Mouse (Mus musculus) megakaryocyte-erythroid progenitor cell, adult 5-6 weeks (primary cell): ENCODE measurements around the gene Zbtb9. TPM values are rescaled to one million over a fixed set of nuclear protein-coding genes. Genes with fewer than 3 reads are reported as not detected.
A peak's percentile ranks its signal among the peaks of the same experiment; 100 is the strongest.

Experiments used
- ATAC-seq: replicated peaks from 2 replicates; pipeline ENCODE4 v1.8.0; 2016; ENCODE audit warnings: mild to moderate bottlenecking, inconsistent platforms; ENCODE audit not compliant: severe bottlenecking, poor library complexity, low FRiP score, low TSS enrichment
- total RNA-seq, 2 experiments: library from RNA; stranded (forward) in 1 of 2; stranded (reverse) in 1 of 2; fragments of 200-1000, 215-1000 nt in 1 of 2; fragments of >200 nt in 1 of 2; fragmentation: Nextera tagmentation in 1 of 2; gene quantifications; 2 replicates each; pipeline ENCODE4 v1.2.3; 2014 to 2017

Gene Zbtb9
- total RNA-seq, 2 experiments from 2014 or later = 5.5 to 18.3 TPM

DNA sequence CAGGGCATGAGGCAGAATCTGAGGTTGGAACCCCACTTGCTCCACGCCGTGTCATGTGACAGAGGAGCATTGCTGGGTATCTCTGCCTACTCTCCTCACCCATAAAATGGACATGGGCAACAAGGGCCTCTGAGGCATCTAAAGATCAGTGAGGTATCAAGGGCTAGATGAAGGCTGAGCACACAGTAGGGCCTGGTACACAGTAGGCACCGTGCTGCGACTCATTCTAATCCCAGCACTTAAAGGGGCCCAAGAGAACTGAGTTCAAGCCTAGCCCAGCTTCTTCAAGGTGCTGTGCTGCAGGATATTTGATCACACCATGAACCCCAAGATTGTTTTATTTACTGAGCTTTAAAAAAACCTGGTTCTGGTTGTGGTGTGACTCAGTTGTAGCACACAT is 57.9 kb downstream of the Zbtb9 start:
- no peak for ATAC-seq

DNA sequence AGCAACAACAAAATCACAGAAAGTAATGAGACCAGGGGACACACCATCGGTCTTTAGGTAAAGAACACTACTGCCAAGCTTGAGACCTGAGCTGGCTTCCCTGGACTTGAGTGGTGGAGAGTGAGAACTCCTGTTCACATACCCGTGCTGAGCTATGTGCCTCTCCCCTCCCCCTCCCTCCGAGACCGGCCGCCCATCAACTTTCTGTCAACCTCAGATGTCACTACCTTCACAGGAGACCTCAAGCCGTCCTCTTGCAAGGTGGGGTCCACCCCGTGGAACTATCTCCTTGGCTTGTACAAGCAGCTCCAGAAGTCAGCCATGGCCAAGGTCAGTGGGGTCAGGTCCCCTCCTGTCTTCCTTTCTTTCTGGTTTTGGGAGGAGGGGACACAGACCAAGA is 59.4 kb downstream of the Zbtb9 start:
- no peak for ATAC-seq

DNA sequence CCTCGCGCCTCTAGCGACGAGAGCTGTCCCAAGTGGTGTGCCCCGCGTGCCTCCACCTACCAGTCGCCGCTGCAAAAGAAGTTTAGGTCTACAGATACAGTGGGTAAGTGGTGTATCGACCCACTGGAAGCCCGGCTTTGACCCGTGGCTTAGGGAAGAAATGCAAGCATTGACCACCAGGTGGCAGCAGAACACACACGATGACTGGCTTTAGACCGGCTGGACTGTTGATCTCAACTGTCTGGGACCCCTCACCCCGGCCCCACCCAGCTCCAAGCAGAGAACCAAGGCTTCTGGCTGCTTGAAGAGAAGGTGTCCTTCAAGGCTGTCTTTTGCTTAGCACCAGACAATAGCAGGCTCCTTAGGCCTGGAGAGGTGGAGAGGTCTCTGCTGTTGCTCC is 59.9 kb downstream of the Zbtb9 start:
- ATAC-seq = no peak

DNA sequence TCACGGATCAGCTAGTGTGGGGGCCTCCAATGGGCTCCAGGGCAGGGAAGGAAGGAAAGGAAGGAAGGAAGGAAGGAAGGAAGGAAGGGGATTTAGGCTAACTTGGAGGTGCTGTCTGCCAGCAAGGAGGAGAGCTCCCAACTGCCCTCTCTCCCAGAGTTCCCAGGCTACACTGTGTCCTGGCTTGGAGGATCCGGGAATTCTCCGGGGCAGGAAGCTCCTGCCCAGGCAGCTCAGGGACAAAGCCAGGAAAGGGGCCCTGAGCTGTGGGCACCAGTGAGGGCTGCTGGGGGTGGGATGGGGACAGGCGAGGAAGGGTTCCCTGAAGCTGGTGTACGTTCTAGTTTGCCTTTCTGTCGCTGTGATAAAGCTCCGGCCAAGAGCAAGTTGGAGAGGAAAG is 63.5 kb downstream of the Zbtb9 start:
- no peak for ATAC-seq

DNA sequence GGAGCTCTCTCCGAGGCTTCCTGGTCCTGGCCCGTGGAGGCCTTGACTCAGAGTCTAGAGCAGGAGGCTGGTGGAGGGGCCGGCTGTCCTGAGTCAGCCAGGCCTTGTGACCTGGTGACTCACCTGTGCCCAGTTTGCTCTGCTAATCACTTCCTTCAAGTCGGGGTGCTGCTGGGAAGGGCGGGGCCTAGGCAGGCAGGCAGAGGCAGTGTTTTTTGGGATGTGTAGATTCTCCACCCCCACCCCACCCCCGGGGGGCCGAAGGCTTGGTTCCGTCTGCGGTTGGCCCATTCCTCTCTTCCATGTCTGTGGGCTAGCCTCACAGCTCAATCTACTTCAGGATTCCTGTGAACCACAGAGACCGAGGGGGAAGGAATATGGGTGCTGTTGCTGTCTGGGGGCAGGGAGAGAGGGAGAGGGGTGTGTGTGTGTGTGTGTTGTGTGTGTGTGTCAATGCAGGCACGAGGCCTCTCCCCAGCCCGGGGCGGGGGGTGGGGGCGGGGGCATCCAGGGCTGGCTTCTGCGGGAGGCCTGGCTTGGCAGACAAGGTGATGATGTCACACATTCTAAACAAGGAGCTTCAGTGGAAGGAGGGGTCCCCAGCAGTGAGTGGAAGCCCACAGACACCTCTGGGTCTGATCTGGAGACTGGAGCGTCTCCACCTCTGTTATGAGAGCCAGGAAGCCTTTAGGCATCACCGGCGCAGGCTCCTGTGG is 65.5 kb downstream of the Zbtb9 start:
- no peak for ATAC-seq

DNA sequence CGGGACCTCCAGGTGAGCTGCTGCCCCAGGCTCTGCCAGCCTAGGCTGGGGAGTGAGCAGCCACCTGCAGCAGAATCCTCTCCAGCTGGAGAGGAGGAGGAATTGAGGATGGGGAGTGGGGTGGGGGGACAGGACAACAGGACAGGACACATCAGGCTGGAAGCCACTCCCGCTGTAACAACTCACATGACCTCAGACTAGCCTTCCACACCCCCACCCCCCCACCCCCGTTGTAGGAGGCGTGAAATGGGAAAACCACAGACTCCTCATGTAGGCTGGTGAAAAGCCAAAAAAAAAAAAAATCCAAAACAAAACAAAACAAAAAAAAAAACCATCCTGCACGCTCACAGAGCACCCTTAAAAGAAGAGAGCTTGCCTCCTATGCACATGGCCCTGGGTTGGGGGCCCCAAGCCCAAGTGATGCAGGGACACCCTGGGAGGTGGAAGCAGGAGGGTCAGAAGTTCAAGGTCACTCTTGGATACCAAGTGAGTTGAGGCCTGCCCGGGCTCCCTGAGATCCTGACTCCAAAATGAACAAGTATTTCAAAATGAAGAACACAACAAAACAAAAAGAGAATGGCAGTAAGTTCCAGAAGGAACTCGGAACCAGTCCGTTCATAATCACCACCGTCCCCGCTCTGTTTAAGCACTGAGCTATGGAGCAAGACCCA is 66.6 kb downstream of the Zbtb9 start:
- ATAC-seq = no peak

DNA sequence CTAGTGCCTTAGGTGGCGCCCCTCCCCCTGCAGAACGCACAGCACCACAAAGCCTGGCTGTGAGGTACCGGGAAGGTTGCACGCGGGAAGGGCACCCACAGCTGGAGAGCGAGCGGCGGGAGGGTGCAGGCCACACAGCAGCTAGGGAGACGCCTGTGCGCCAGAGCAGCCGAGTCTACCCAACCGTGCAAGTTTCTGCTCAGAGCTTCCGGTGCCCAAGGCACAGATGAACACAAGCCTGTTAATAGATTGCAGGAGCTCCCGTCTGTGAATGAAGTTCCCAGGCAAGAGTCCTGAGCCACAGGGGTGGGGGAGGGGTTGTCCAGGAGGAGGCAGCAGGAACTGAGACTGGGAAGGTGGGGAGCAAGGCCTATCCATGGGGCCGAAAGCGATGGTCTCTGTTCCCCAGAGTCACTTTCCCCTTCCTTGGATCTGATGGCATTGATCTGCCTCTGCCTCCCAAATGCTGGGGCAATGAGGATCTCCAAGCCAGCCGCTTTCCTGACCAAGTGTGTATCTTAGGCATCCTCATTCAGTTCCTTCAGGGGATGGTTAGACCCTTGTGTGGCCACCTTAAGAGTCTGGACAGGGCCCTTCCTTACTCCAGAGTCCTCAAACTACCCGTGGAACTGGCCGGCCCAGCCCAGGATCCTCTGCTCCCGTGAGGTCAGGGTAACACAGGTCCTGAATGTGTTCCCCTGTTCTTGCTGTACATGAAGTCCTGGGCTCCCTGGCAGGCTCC is 67.5 kb downstream of the Zbtb9 start:
- ATAC-seq = no peak

DNA sequence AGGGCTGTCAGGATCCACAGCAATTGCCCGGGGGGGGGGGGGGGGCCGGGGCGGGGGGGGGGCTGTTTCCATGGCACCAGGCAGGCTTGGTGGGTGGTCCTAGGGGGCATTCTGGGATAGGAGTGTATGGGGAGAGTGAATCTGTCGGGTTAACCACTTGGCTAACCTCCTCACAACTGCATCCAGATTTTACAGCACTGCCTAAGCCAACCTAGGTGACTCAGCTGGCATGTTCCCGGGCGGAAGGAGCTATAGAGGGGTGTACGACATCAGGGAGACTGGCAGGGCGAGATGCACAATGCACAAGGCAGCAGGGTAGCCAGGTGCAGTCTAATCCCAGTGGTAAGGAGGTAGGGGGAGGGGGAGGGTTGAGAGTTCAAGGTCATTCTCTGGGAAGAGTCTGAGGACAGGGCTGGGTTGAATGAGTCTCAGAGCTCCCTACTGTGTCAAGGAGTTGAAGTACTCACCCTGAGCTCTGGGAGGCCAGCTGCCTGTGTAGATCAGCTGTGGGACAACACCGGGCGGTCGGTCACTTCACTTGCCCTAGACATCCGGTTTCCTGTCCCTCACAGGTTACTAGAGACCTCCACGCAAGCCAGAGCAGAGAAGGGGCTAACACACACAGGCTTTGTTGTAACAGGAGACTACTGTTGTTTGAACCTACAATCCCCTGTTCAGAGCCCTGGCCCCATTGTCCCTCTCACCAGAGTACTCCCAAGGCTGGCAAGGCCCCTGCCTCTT is 68.2 kb downstream of the Zbtb9 start:
- ATAC-seq = no peak

DNA sequence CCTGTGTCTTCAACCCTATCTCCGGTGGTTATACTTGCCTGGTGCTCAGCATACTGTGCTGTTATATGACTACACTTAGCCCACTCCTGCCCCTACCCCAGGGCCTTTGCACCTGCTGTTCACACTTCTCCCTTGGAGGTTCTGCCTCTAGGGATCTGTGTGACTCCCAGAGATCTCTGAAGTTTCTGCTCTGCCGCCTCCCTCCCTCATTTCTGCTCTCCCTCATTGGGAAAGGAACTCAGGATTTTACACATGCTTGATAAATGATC is 68.8 kb downstream of the Zbtb9 start:
- no peak for ATAC-seq

DNA sequence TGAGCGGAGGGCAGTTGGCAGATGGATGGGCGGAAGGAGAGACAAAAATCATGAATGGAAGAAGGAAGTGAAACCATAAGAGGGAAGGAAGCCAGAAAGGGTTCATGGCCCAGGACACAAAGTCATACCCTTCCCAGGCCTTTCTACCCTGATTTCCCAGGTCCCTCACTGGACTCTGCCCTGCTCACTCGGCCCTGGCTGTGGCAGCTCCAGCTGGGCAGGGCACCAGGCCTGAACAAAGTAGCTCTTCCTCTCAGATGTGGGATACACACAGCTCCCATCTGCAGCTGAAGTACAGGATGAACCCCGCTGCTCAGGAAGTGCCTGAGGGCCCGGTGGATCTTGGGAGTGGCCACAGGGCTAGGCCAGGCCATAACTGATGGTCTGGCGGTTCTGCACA is 69.9 kb downstream of the Zbtb9 start:
- ATAC-seq = no peak

DNA sequence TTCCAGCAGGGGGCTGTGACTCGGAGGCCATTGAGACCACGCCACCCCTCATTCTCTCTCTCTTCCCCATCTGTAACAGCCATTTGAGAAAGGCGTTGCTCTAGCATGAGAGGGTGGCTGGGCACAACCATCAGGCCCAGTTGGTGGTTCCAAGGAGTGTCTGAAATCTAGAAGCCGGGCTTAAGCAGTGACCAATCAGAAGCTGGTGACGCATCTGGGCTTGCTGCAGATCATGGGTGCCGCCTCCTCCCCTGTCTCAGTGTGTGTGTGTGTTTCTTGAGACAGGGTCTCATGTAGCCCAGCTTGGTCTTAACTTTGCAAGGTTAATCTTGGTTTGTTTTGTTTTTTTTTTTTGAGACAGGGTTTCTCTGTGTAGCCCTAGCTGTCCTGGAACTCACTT is 72.2 kb downstream of the Zbtb9 start:
- no peak for ATAC-seq

DNA sequence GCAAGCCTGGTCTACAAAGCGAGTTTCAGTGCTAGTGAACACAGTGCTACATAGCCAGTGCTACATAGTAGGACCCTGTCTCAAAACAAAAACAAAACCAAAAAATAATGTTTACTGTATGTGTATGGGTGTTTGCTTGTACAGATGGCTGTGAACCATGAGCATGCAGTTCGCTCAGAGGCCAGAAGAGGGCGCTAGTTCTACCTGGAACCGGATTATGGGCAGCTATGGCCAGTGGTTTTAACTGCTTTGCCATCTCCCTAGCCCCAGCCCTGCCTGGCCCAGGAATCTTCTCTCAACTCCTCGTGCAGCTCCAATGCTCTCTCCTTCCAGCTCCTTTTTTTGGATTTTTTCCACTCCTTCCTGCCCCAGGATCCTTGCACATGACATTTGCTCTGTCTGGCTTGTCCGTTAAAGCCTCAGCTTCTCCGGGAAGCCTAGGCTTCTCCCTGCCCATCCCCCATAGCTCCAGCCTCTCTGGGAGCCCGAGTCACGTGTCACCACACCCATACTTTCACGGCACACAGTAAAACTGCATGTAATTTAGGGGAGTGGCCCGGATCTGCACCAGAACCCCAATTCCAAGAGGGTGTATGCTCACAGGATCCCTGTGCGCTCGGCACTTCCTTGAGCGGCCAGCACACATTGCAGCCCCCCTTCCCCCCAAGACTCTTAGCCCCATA is 74.9 kb downstream of the Zbtb9 start:
- no peak for ATAC-seq

DNA sequence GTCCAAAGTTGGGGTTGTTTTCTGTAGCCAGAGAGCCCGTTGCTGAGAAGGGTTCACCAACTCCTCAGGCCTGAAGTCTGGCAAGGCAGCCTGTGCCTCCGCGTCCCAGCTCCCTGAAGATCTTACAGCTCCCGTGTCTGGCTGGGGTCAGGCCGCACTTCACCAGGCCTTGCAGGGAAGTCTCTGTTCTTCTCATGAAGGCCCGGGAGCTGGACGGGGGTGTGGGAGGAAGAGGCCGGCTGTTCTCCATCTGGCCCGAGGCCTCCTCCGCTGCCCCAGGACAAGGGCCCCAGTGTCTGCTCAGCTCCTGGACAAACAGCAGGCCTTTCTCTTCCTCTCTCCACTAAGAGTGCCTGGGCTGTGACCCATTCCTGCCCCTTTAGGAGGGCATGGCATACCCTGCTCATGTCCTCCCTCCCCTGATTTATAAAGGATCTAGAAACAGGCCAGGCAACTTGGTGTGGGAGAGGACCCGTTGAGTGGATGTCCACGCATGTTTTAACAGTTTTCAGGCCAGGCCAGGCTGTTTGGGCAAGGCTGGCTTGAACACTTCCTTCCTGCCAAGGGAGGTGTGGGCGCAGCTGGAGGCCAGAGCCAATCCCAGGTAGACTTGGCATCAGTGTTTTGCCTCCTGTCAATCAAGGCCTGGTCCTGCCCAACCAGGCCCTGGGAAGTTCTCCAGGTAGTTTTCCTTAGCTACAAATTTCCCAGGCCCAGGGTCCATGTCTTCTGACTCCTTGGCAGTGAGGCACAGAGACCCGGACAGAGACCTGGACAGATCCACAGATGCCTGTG is 75.7 kb downstream of the Zbtb9 start:
- ATAC-seq = no peak

DNA sequence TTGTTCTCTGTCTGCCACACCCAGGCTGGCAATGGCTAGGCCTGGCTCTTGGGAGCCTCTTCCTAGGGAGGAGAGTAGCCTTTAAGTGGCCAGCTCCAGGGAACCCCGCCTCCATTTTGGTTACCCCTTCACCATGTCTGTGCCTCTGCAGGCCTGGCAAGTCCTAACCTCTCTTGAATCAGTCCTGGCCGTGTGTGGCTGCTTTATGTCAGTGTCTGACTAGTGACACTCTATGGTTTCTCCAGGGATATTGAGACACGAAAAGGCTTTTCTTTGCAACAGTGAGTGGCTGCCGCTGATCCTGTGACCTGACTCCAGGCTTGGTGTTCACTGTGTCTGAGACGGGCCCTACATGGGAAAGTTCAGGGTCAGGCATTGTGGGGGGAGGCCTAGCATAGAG is 77.9 kb downstream of the Zbtb9 start:
- no peak for ATAC-seq

DNA sequence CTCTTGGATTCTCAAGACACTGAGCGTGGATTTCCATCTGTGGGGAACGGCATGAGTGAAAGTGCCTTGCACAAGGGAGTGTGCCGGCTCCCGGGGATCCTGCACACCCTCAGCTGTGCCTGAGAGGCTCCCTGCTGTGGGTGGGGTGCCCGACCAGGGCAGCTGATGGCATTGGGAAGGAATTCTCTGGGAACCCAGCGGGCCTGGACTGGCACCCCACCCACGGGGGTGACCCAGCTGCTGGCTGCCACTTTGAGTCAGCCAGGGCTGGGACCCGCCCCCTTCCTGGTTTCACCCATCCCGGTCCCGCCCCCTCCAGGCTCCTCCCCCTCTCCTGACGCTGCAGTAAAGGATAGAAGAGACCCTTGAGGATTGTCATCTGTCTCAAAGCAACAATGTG is 78.5 kb downstream of the Zbtb9 start:
- ATAC-seq = 0 out of 2 replicates have a peak, but pooled peaks have one; percentile 39

DNA sequence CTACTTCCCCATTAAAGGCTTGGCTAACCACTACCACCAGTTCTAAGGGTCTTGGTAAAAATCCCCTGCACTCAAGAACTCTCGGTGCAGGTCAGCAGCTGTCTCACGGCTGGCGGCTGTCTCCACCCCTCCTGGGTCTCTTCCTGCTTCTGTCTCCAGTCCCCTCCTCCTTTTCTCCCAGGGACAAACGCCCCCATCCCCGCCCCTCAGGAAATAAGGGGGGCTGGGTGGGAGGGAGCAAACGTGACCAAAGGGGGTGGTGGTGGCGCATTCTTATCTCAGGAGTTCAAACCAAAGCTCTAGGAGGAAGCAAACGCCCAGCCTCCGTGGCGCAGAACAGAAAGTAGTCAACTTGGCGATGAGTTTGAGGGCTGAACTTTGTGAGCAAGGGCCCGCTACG is 83.2 kb downstream of the Zbtb9 start:
- ATAC-seq = peak; percentile 36; the same call in 1 of the 2 replicates

DNA sequence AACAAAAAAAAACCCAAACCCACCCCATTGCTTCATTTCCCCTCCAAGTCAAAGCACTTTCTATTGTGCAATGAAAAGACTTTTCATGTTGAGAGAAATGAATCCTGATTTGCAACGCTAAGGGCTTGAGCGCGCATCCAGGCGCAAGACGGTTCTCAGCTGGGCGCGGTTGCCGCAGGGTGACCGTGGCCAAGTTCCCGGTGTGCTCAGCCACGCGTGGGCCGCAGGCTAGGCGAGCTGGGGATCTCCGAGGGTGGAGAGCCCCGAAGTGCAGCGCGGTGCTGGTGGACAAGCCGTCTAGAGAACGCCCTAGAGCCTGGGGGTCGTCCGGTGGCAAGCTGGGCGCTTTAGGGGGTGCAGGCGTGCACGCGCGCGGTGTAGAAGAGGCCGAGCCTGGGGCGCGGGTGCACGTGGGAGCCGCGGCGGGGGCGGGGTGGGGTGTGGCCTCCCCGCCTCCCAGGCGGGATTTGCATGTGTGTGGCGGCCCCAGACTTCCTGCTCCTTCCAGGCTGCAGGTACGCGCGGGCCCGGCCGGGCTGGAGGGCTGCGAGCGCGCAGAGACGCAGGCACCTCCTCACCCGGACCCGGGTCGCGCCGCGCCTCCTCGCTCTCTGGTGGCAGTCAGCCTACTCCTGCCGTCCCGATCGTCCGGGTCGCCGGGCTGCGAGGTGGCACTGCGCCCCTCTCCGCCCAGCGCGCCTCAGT is 84.0 kb downstream of the Zbtb9 start, which contains the start of gene Itpr3:
TSS of gene Itpr3 (plus strand) at position 493 of the 705 bp plus-strand sequence.
- no peak; the same call in 1 of the 2 replicates for ATAC-seq

DNA sequence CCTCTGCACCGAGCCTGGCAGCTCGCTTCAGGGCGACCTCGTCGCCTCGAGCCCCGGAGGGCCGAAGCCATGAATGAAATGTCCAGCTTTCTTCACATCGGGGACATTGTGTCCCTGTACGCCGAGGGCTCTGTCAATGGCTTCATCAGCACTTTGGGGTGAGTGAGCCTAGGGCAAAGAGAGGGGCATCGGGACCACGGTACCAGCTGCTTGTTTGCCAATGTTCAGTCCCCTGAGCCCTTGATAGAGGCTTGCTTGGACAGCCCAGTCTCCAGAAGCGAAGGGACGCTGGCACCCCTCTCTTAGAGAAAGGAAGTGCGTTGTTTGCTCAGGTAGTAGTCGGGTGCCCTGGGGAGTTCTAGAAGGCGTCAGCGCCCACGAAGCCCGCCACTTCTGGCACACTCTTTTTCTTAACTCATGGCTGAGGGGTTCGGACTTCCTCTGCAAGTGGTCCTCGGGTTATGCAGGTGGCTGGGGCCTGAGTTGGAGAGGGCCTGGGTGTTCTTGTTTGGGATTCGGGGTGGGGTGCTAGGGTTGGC is 84.6 kb downstream of the Zbtb9 start:
- ATAC-seq = no peak
